Mouse (Mus musculus): ENCODE data around the gene Hba-a2. TPM values are rescaled to one million over a fixed set of nuclear protein-coding genes. Genes with fewer than 3 reads are reported as not detected.
"Not testable (repeated sequence)": the region's sequence is repeated elsewhere in the genome, so short reads cannot be mapped to it uniquely, and the experiment has no call there.

The Hba-a2 gene
- polyA plus RNA-seq, 1 experiment from 2014 or later = 36,578 TPM

- WGBS = 16% methylated on average over 30 of the region's 33 CpGs
- Histone ChIP-seq H3K4me3 (ENCODE audit: low read length) (peak within 1 kb of the TSS; percentile 32), H3K4me2 (ENCODE audit: low read depth, low read length) (peak within 1 kb of the TSS; percentile 54)
- H3K9ac ChIP-seq (ENCODE audit: low read length); H3K4me1 ChIP-seq (ENCODE audit: control insufficient read depth, insufficient read depth, low read length); H3K27ac ChIP-seq (ENCODE audit: low read length); H3K9me3 ChIP-seq (replicated peaks; ENCODE audit: control insufficient read depth, low read length); ATAC-seq (replicated peaks; ENCODE audit: extremely low read depth, insufficient read depth, low FRiP score); H3K36me3 ChIP-seq (ENCODE audit: control insufficient read depth, insufficient read depth); H3K27me3 ChIP-seq (ENCODE audit: control insufficient read depth, insufficient read depth, low read length): not testable (repeated sequence)
Measured at GRCm38 (mm10) chr11:32286695-32287492, 9.4 kb upstream of the Hba-a2 start, which contains the start of gene Hbq1b. TSS of gene Hbq1b (plus strand) at chr11:32286965.

- H3K27me3 ChIP-seq (ENCODE audit: control insufficient read depth, insufficient read depth, low read length) = peaks cover 6% of the 10 kb centered on the region
- no peak overlapping the region for H3K4me2 ChIP-seq (ENCODE audit: low read depth, low read length)
- H3K4me3 ChIP-seq (ENCODE audit: low read length) = no peak overlapping the region
- no peak for ATAC-seq (replicated peaks; ENCODE audit: extremely low read depth, insufficient read depth, low FRiP score)
- no peaks in the 10 kb centered on the region for H3K4me1 ChIP-seq (ENCODE audit: control insufficient read depth, insufficient read depth, low read length)
- no peak overlapping the region for H3K27ac ChIP-seq (ENCODE audit: low read length)
- H3K36me3 ChIP-seq (ENCODE audit: control insufficient read depth, insufficient read depth) = no peaks in the 10 kb centered on the region
- no peak overlapping the region for H3K9ac ChIP-seq (ENCODE audit: low read length)
- no peaks in the 10 kb centered on the region for H3K9me3 ChIP-seq (replicated peaks; ENCODE audit: control insufficient read depth, low read length)
- WGBS = 62% methylated on average over 9 of the region's 9 CpGs
Measured at GRCm38 (mm10) chr11:32287493-32287825, 8.8 kb upstream of the Hba-a2 start.

GRCm38 (mm10) chr11:32292819-32293218 lies 3.5 kb upstream of the Hba-a2 start:
- H3K27me3 ChIP-seq (ENCODE audit: control insufficient read depth, insufficient read depth, low read length); H3K27ac ChIP-seq (ENCODE audit: low read length); H3K36me3 ChIP-seq (ENCODE audit: control insufficient read depth, insufficient read depth); ATAC-seq (replicated peaks; ENCODE audit: extremely low read depth, insufficient read depth, low FRiP score); H3K9ac ChIP-seq (ENCODE audit: low read length); H3K4me3 ChIP-seq (ENCODE audit: low read length); H3K9me3 ChIP-seq (replicated peaks; ENCODE audit: control insufficient read depth, low read length); H3K4me2 ChIP-seq (ENCODE audit: low read depth, low read length); H3K4me1 ChIP-seq (ENCODE audit: control insufficient read depth, insufficient read depth, low read length): not testable (repeated sequence)
- 80% methylated on average over 4 of the region's 4 CpGs for WGBS

DNA sequence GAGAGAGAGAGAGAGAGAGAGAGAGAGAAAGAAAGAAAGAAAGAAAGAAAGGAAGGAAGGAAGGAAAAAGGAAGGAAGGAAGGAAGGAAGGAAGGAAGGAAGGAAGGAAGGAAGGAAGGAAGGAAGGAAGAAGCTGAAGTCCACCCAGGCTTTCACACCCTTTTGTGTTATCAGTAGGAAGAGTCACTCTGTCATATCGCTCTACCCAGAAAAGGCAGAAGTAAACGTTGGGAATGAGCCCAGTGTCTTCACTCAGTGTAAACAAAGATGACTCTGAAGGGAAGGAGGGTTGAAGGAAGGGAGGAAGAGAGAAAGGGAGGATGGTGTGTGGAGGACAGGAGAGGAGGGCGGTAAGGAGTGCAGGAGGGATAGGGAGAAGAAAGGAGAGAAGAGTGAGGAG lies 2.8 kb upstream of the Hba-a2 start:
- not testable (repeated sequence) for H3K9ac ChIP-seq (ENCODE audit: low read length); H3K4me3 ChIP-seq (ENCODE audit: low read length); H3K27ac ChIP-seq (ENCODE audit: low read length); H3K36me3 ChIP-seq (ENCODE audit: control insufficient read depth, insufficient read depth); ATAC-seq (replicated peaks; ENCODE audit: extremely low read depth, insufficient read depth, low FRiP score); H3K27me3 ChIP-seq (ENCODE audit: control insufficient read depth, insufficient read depth, low read length); H3K4me2 ChIP-seq (ENCODE audit: low read depth, low read length); H3K4me1 ChIP-seq (ENCODE audit: control insufficient read depth, insufficient read depth, low read length); H3K9me3 ChIP-seq (replicated peaks; ENCODE audit: control insufficient read depth, low read length)
- WGBS = 54% methylated on average over 3 of the region's 3 CpGs

GRCm38 (mm10) chr11:32297417-32297816 lies 1.1 kb downstream of the Hba-a2 start:
- not testable (repeated sequence) for H3K9me3 ChIP-seq (replicated peaks; ENCODE audit: control insufficient read depth, low read length); H3K4me3 ChIP-seq (ENCODE audit: low read length); H3K4me1 ChIP-seq (ENCODE audit: control insufficient read depth, insufficient read depth, low read length); H3K9ac ChIP-seq (ENCODE audit: low read length); ATAC-seq (replicated peaks; ENCODE audit: extremely low read depth, insufficient read depth, low FRiP score); H3K27me3 ChIP-seq (ENCODE audit: control insufficient read depth, insufficient read depth, low read length); H3K4me2 ChIP-seq (ENCODE audit: low read depth, low read length); H3K27ac ChIP-seq (ENCODE audit: low read length); H3K36me3 ChIP-seq (ENCODE audit: control insufficient read depth, insufficient read depth)
- 13% methylated on average over 2 of the region's 2 CpGs for WGBS

GRCm38 (mm10) chr11:32297866-32298531 lies 1.7 kb downstream of the Hba-a2 start:
- H3K4me2 ChIP-seq (ENCODE audit: low read depth, low read length) = no peak overlapping the region
- H3K36me3 ChIP-seq (ENCODE audit: control insufficient read depth, insufficient read depth) = no peaks in the 10 kb centered on the region
- H3K9ac ChIP-seq (ENCODE audit: low read length) = no peak overlapping the region
- H3K9me3 ChIP-seq (replicated peaks; ENCODE audit: control insufficient read depth, low read length) = no peaks in the 10 kb centered on the region
- H3K27me3 ChIP-seq (ENCODE audit: control insufficient read depth, insufficient read depth, low read length) = peaks cover 9% of the 10 kb centered on the region
- 89% methylated on average over 1 of the region's 1 CpGs for WGBS
- H3K4me1 ChIP-seq (ENCODE audit: control insufficient read depth, insufficient read depth, low read length) = no peaks in the 10 kb centered on the region
- no peak overlapping the region for H3K27ac ChIP-seq (ENCODE audit: low read length)
- H3K4me3 ChIP-seq (ENCODE audit: low read length) = no peak overlapping the region
- ATAC-seq (replicated peaks; ENCODE audit: extremely low read depth, insufficient read depth, low FRiP score) = no peak

DNA sequence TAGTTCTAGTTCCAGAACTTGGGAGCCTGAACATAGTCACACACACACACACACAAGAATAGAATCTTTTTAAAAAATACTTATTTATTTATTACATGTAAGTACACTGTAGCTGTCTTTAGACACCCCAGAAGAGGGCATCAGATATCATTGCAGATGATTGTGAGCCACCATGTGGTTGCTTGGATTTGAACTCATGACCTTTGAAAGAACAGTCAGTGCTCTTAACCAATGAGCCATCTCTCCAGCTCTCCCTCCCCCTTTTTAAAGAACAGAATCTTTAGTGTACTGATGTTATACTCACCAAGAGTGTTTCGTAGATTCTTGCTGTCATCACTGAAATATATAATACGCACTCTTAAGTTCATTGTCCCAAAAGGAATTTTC lies 2.2 kb downstream of the Hba-a2 start:
- no peak overlapping the region for H3K4me2 ChIP-seq (ENCODE audit: low read depth, low read length)
- 94% methylated on average over 2 of the region's 2 CpGs for WGBS

DNA sequence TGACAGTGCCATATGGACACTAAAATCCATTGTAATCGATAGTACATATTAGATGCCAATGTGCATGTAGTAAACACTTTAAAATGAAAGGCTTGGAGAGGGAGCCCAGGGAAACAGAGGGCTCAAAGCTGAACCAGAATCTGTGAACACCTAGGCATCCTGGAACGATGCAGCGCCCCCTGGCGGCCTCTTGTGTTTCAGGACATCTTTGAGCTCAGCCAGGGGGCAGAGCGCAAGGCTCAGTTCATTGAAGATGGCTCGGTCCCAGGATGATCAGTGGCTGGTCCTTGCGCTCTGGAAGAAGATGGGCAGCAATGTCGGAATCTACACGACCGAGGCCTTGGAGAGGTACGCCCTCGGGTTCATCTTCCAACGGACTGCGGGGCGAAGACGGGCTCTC lies 3.6 kb downstream of the Hba-a2 start, which contains the start of gene Hbq1a:
Gene Hbq1a, plus strand, starts transcription at position 205 of the 400 bp plus-strand sequence.
- not testable (repeated sequence) for H3K4me1 ChIP-seq (ENCODE audit: control insufficient read depth, insufficient read depth, low read length); H3K9ac ChIP-seq (ENCODE audit: low read length); H3K36me3 ChIP-seq (ENCODE audit: control insufficient read depth, insufficient read depth); H3K27ac ChIP-seq (ENCODE audit: low read length); H3K9me3 ChIP-seq (replicated peaks; ENCODE audit: control insufficient read depth, low read length); H3K4me3 ChIP-seq (ENCODE audit: low read length)
- peaks cover 12% of the 10 kb centered on the region for H3K27me3 ChIP-seq (ENCODE audit: control insufficient read depth, insufficient read depth, low read length)
- WGBS = 5% methylated on average over 16 of the region's 16 CpGs
- H3K4me2 ChIP-seq (ENCODE audit: low read depth, low read length) = peak within 1 kb of the TSS; percentile 49
- peak; percentile 62; the same call in 1 of the 2 replicates for ATAC-seq (replicated peaks; ENCODE audit: extremely low read depth, insufficient read depth, low FRiP score)

More for the DNA sequence above, 2.2 kb downstream of the Hba-a2 start:
- no peaks in the 10 kb centered on the region for H3K36me3 ChIP-seq (ENCODE audit: control insufficient read depth, insufficient read depth)
- no peak overlapping the region for H3K4me3 ChIP-seq (ENCODE audit: low read length)
- H3K4me1 ChIP-seq (ENCODE audit: control insufficient read depth, insufficient read depth, low read length) = no peaks in the 10 kb centered on the region
- H3K27me3 ChIP-seq (ENCODE audit: control insufficient read depth, insufficient read depth, low read length) = peaks cover 12% of the 10 kb centered on the region
- no peak overlapping the region for H3K9ac ChIP-seq (ENCODE audit: low read length)
- H3K9me3 ChIP-seq (replicated peaks; ENCODE audit: control insufficient read depth, low read length) = no peaks in the 10 kb centered on the region
- no peak for ATAC-seq (replicated peaks; ENCODE audit: extremely low read depth, insufficient read depth, low FRiP score)
- no peak overlapping the region for H3K27ac ChIP-seq (ENCODE audit: low read length)

Data from heart, embryonic 16.5 days (tissue).